Mouse (Mus musculus) hindbrain, embryonic 16.5 days (tissue): ENCODE measurements at regions not wholly inside any gene's neighbourhood (a gene's known extent, or its start where the extent isn't known, plus 50 kb on each side); places are given as distances from the start of the nearest gene placed in this dataset.

Experiments used
- ATAC-seq: fragments of 200-750 bp; cut with Nextera tagmentation; 2 replicates; pipeline ENCODE4 v1.8.0; 2017; ENCODE audit warnings: moderate TSS enrichment, moderate library complexity
- H3K27ac ChIP-seq: fragments of 300-500 bp; sonication (generic); 2 replicates; pipeline ENCODE4 v1.5.1; 2014; ENCODE audit warnings: low read depth, mild to moderate bottlenecking, control low read depth, low read length, moderate library complexity
- H3K27me3 ChIP-seq: fragments of 300-500 bp; sonication (generic); replicated peaks from 2 replicates; pipeline ENCODE4 v1.6.1; 2014; ENCODE audit warnings: low read length; ENCODE audit not compliant: control insufficient read depth, insufficient read depth
- H3K36me3 ChIP-seq: fragments of 300-500 bp; sonication (generic); 2 replicates; pipeline ENCODE4 v1.6.1; 2014; ENCODE audit warnings: mild to moderate bottlenecking, low read length, moderate library complexity, mixed read lengths; ENCODE audit not compliant: control insufficient read depth, insufficient read depth
- H3K4me1 ChIP-seq: fragments of 300-500 bp; sonication (generic); 2 replicates; pipeline ENCODE4 v1.6.1; 2014; ENCODE audit warnings: low read depth, low read length; ENCODE audit not compliant: control insufficient read depth, insufficient read depth
- H3K4me2 ChIP-seq: fragments of 300-500 bp; sonication (generic); 2 replicates; pipeline ENCODE4 v1.6.1; 2014; ENCODE audit warnings: mild to moderate bottlenecking, low read length, control low read depth, moderate library complexity
- H3K4me3 ChIP-seq: fragments of 300-500 bp; sonication (generic); 2 replicates; pipeline ENCODE4 v1.5.1; 2014; ENCODE audit warnings: mild to moderate bottlenecking, low read length, control low read depth, moderate library complexity
- H3K9ac ChIP-seq: fragments of 300-500 bp; sonication (generic); 2 replicates; pipeline ENCODE4 v1.6.1; 2014; ENCODE audit warnings: low read depth, mild to moderate bottlenecking, control low read depth, low read length, moderate library complexity
- H3K9me3 ChIP-seq: fragments of 300-500 bp; sonication (generic); 2 replicates; pipeline ENCODE4 v1.6.1; 2014; ENCODE audit warnings: mild to moderate bottlenecking, low read length, moderate library complexity; ENCODE audit not compliant: control insufficient read depth
- WGBS: fragments of 180-500 bp; shearing (Covaris S2); extraction: QIAGEN DNeasy Blood & Tissue Kit; methylation state at CpG from one replicate; pipeline ENCODE4 v1.1.7; 2014; 5-methylcytosine and 5-hydroxymethylcytosine counted together

DNA sequence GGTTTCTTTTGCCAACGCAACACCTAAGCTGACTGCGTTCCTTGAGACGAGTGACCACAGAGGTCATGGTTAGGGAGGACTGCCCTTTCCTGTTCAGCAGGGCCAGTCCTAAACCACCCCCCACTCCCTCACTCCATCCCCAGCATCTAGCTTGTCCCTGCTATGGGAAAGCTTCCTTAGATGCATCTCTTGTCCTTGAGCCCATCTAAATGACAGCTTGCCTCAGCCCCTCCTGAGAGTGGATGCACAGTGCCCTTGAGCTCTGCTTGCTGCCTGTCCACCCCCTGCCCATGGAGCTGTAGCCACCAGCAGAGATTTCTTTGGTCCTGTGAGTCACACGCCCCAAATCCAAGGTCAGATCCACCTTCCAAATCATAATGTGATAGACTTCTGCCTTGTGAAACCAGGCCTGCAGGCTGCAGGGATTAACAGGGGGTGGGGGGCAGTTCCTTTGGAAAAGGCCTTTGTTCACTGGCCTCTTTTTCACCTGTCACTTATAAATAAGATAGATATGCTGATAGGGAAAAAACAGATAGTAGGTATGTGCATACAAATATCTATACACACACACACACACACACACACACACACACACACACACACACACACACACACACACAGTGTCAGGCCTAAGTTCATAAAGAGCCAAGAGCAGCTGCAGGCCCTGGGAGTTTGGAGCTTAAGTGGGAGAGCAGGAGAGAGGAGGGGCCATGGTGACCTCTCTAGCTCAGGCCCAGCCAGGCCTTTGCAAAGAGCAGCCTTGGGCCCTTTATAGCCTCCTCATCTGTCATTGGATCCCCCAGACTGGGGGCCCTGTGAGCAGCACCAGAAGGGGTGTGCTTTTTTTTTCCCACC, 56.4 kb upstream of the Adra2c start:
- Histone ChIP-seq H3K4me3 (no peak overlapping the region), H3K9ac (no peak overlapping the region), H3K9me3 (no peaks in the 10 kb centered on the region), H3K36me3 (no peaks in the 10 kb centered on the region), H3K27me3 (no peaks in the 10 kb centered on the region), H3K4me1 (no peaks in the 10 kb centered on the region), H3K4me2 (no peak overlapping the region), H3K27ac (no peak overlapping the region)
- 90% methylated on average over 4 of the region's 4 CpGs for WGBS
- no peak for ATAC-seq

DNA sequence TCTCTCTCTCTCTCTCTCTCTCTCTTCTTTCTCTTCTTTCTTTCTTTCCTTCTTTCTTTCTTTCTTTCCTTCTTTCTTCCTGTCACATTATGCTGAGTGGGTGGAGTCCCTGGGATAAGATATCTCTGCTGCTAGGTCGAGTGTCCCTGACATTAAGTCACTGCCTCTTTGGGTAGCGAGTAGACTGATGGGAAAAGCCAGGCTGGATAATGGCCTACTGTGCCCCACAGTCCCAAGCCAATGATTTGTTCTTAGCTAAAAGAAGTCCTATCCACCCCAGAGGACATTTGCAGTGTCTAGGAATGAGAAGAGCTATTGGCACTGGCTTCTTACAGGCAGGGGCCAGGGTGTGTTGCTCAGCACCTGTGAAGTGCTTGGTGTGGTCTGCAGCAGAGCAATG, 61.8 kb upstream of the Adra2c start:
- Histone ChIP-seq H3K27me3 (no peaks in the 10 kb centered on the region), H3K9me3 (no peaks in the 10 kb centered on the region), H3K4me3 (no peak overlapping the region), H3K4me2 (no peak overlapping the region), H3K9ac (no peak overlapping the region), H3K36me3 (no peaks in the 10 kb centered on the region), H3K27ac (no peak overlapping the region), H3K4me1 (no peaks in the 10 kb centered on the region)
- no peak for ATAC-seq
- 51% methylated on average over 2 of the region's 2 CpGs for WGBS

DNA sequence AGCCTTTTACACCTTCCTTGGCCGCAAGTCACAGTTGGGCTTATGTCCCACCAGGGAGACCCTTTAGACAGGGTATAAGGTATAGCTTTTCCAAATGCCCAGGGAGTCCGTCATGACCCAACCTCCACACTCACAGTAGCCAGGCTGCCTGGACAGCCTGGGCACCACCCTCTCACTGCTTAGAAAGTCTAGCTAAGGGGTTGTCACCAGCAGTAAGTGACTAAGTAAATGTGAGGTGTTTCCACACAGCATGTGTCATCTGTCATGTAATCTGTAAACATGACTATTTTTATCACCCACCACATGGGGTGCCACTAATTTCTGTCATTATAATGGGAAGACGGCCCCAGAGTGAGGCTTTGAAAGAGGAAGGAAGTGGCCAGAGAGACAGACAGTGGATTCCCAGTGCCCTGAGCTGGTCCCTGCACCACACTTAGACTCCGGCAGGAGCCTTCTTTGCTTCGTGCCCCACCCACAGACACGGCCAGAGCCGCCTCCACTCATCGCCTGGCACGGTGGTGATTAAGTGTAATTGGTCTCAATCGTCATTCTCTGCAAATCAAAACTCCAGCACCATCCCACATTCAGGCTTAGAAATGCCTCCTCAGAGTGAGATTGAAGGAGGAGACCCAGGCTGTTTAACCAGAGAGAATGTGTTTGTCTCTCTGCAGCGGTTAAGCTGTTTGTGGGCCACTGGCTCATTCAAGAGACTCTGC, 62.5 kb upstream of the Adra2c start:
- no peak for ATAC-seq
- Histone ChIP-seq H3K36me3 (no peaks in the 10 kb centered on the region), H3K9ac (no peak overlapping the region), H3K27me3 (no peaks in the 10 kb centered on the region), H3K4me3 (no peak overlapping the region), H3K9me3 (no peaks in the 10 kb centered on the region), H3K27ac (no peak overlapping the region), H3K4me1 (no peaks in the 10 kb centered on the region), H3K4me2 (no peak overlapping the region)
- 68% methylated on average over 11 of the region's 11 CpGs for WGBS

DNA sequence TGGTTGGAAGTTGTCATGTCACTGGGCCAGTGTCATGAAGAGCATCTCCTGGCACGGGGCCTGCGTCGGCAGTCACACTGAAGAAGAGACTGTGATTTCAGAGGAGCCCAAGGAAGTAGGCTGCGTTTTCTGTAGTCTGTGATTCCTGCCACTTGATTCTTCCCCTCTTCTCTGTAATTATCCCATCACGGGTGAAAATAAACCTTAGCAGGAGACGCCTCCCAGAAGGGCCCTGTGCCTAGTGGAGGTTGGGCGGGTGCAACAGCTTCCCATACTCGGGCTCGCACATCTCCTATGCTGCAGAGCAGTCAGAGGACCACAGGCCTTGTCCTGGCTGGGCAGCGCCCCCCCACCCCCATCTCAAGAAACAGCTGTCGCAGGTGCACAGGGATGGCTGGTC, 63.1 kb upstream of the Adra2c start:
- Histone ChIP-seq H3K27ac (no peak overlapping the region), H3K36me3 (no peaks in the 10 kb centered on the region), H3K9ac (no peak overlapping the region), H3K4me1 (no peaks in the 10 kb centered on the region), H3K4me2 (no peak overlapping the region), H3K27me3 (no peaks in the 10 kb centered on the region), H3K4me3 (no peak overlapping the region), H3K9me3 (no peaks in the 10 kb centered on the region)
- WGBS, result 84% methylated on average over 11 of the region's 11 CpGs
- no peak for ATAC-seq

- H3K36me3 ChIP-seq, result no peaks in the 10 kb centered on the region
- H3K4me3 ChIP-seq, result no peak overlapping the region
- H3K9me3 ChIP-seq, result no peaks in the 10 kb centered on the region
- H3K27ac ChIP-seq, result no peak overlapping the region
- 83% methylated on average over 1 of the region's 1 CpGs for WGBS
- H3K9ac ChIP-seq, result no peak overlapping the region
- ATAC-seq, result no peak
- H3K4me2 ChIP-seq, result no peak overlapping the region
- H3K27me3 ChIP-seq, result no peaks in the 10 kb centered on the region
- H3K4me1 ChIP-seq, result no peaks in the 10 kb centered on the region
Measured at GRCm38 (mm10) chr5:35209348-35209747, 68.8 kb upstream of the Adra2c start.

GRCm38 (mm10) chr5:35204049-35204448, 74.1 kb upstream of the Adra2c start:
- H3K4me1 ChIP-seq, result no peaks in the 10 kb centered on the region
- ATAC-seq, result no peak
- H3K4me3 ChIP-seq, result no peak overlapping the region
- no peak overlapping the region for H3K27ac ChIP-seq
- no peaks in the 10 kb centered on the region for H3K27me3 ChIP-seq
- no peaks in the 10 kb centered on the region for H3K36me3 ChIP-seq
- H3K9ac ChIP-seq, result no peak overlapping the region
- 97% methylated on average over 6 of the region's 6 CpGs for WGBS
- H3K9me3 ChIP-seq, result no peaks in the 10 kb centered on the region
- H3K4me2 ChIP-seq, result no peak overlapping the region

DNA sequence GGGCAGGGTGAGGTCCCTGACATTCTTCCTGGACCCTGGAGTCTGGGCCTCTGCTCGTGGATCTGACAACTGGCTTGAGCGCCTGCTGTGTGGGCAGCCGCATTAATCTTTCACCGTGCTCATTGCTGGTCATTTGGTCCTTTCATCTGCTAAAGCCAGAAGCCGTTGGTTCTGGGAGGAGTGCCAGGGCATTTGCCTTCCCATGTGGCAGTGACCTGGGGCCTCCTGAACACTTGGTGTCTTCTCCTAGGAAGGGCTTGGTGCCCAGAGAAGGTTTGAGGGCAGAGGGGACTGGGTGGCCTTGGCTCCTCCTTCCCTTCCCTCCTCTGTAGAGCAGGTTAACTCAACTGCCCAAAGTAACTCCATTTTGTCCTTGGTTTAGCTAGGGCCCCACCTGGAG, 79.7 kb upstream of the Adra2c start:
- Histone ChIP-seq H3K9me3 (no peaks in the 10 kb centered on the region), H3K36me3 (no peaks in the 10 kb centered on the region), H3K27ac (no peak overlapping the region), H3K9ac (no peak overlapping the region), H3K4me1 (no peaks in the 10 kb centered on the region), H3K27me3 (no peaks in the 10 kb centered on the region), H3K4me2 (no peak overlapping the region), H3K4me3 (no peak overlapping the region)
- 48% methylated on average over 5 of the region's 5 CpGs for WGBS
- ATAC-seq, result no peak

DNA sequence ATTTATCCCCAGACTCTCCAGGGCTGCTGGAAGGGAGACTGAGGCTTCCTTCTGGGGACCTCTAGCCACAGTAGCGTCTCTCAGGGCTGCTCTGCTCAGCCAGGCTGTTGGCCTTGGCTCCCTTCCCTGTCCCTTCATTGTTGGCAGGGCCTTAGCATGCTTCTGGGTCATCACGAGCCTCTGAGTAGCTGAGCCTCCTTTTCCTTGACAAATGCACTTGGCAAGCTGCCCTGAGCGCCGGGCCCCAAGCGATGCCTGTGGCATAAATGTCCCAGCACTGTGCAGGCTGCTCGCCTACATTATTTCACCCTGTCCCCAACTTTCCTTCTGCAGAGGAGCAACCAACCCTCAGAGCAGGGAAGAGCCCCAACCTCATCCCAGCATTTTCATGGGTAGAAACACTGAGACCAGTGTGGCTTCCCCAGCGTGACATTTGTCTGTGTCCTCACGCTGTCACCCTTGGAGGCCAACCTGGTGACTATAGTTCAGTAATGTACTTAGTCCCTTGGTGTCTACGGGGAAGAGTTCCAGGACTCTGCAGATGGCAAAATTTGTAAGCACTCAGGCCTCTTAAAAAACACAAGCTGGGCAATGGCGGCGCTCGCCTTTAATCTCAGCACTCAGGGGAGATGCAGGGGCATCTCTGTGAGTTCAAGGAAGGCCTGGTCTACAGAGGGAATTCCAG, 83.7 kb upstream of the Lrpap1 start:
- no peak overlapping the region for H3K4me3 ChIP-seq
- H3K27ac ChIP-seq, result peak overlapping the region; percentile 51
- peak; percentile 94 for ATAC-seq
- H3K36me3 ChIP-seq, result no peaks in the 10 kb centered on the region
- H3K4me2 ChIP-seq, result no peak overlapping the region
- WGBS, result 50% methylated on average over 12 of the region's 12 CpGs
- H3K9me3 ChIP-seq, result no peaks in the 10 kb centered on the region
- H3K4me1 ChIP-seq, result peaks cover 14% of the 10 kb centered on the region
- no peaks in the 10 kb centered on the region for H3K27me3 ChIP-seq
- no peak overlapping the region for H3K9ac ChIP-seq

DNA sequence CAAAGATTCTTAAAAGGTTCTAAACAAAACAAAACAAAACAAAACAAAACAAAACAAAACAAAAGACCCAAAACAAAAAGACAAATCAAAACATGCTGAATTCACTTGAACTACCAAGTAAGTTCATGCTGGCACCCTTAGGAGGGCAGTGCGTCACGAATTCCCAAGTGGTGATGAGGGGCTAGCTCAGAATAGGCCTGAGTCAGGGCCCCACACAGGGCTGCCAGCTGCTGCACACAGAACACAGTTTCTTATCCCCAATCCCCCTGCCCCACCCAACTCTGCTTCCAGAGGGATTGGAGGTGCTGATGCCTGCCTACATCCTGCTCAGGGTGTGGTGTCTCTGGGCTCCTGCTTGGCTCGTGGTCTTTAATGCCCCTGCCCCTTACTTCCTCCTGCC, 80.3 kb upstream of the Lrpap1 start:
- no peak for ATAC-seq
- Histone ChIP-seq H3K27me3 (no peaks in the 10 kb centered on the region), H3K4me1 (peaks cover 14% of the 10 kb centered on the region), H3K9ac (no peak overlapping the region), H3K36me3 (no peaks in the 10 kb centered on the region), H3K4me3 (no peak overlapping the region), H3K4me2 (no peak overlapping the region), H3K9me3 (no peaks in the 10 kb centered on the region), H3K27ac (no peak overlapping the region)
- 67% methylated on average over 3 of the region's 3 CpGs for WGBS
